Mouse (Mus musculus) thymus, adult 2 months (tissue): ENCODE results near the gene Pygm. TPM values are rescaled to one million over a fixed set of nuclear protein-coding genes. Genes with fewer than 3 reads are reported as not detected.

Experiments
- DNase-seq: peaks from one replicate; pipeline ENCODE4 v3.0.0; 2021
- H3K27ac ChIP-seq: fragments of 200-500 bp; 2 replicates; pipeline ENCODE4 v1.5.1; 2012; ENCODE audit warnings: low read length, control low read depth; ENCODE audit not compliant: control insufficient read depth, insufficient read depth
- H3K27me3 ChIP-seq: fragments of 200-500 bp; 2 replicates; pipeline ENCODE4 v1.6.1; 2012; ENCODE audit warnings: mild to moderate bottlenecking, low read length, moderate library complexity, mixed read lengths; ENCODE audit not compliant: control insufficient read depth, insufficient read depth
- H3K36me3 ChIP-seq: fragments of 200-500 bp; 2 replicates; pipeline ENCODE4 v1.6.1; 2012; ENCODE audit warnings: mild to moderate bottlenecking, low read length, moderate library complexity; ENCODE audit not compliant: control insufficient read depth, insufficient read depth
- H3K4me1 ChIP-seq: fragments of 200-500 bp; replicated peaks from 2 replicates; pipeline ENCODE4 v1.6.1; 2012; ENCODE audit warnings: low read length; ENCODE audit not compliant: control insufficient read depth, insufficient read depth
- H3K4me3 ChIP-seq: fragments of 200-500 bp; 2 replicates; pipeline ENCODE4 v1.5.1; 2012; ENCODE audit warnings: mild to moderate bottlenecking, low read length, control low read depth, moderate library complexity; ENCODE audit not compliant: control insufficient read depth, insufficient read depth
- CTCF ChIP-seq: fragments of 200-500 bp; IDR thresholded peaks from 2 replicates; pipeline ENCODE4 v1.5.1; 2012; ENCODE audit warnings: mild to moderate bottlenecking, control low read depth, low read length, moderate library complexity, borderline replicate concordance; ENCODE audit not compliant: control insufficient read depth, poor library complexity, insufficient read depth; ENCODE audit errors: extremely low read depth
- POLR2A ChIP-seq: fragments of 200-500 bp; IDR thresholded peaks from 2 replicates; pipeline ENCODE4 v1.6.1; 2012; ENCODE audit warnings: mild to moderate bottlenecking, low read length, control low read depth, moderate library complexity; ENCODE audit not compliant: control insufficient read depth, poor library complexity, insufficient read depth; ENCODE audit errors: extremely low read depth
- WGBS: fragments of 180-500 bp; shearing (Covaris S2); methylation state at CpG from one replicate; pipeline ENCODE4 v1.1.7; 2018; 5-methylcytosine and 5-hydroxymethylcytosine counted together
- polyA plus RNA-seq: library from polyadenylated mRNA; depleted of rRNA; stranded (reverse); fragments of >200 nt; gene quantifications from 2 replicates; pipeline ENCODE4 v1.2.3, GENCODE M21; 2012

Pygm gene
- polyA plus RNA-seq, 1 experiment, result 41.6 TPM

- no peak for TF ChIP-seq CTCF
- TF ChIP-seq POLR2A, result no peak
- Histone ChIP-seq H3K4me3 (no peak overlapping the region; the same call in 1 of the 2 replicates), H3K27ac (no peak overlapping the region), H3K4me1 (peaks cover 43% of the 10 kb centered on the region), H3K36me3 (peaks cover 24% of the 10 kb centered on the region), H3K27me3 (no peaks in the 10 kb centered on the region)
- no peak for DNase-seq
- 80% methylated on average over 5 of the region's 5 CpGs for WGBS
These were observed 40.2 kb upstream of the Pygm start for GRCm38 (mm10) chr19:6343996-6344395.

GRCm38 (mm10) chr19:6346023-6346422 is 38.2 kb upstream of the Pygm start:
- WGBS, result 97% methylated on average over 5 of the region's 5 CpGs
- Histone ChIP-seq H3K27ac (no peak overlapping the region), H3K36me3 (peaks cover 27% of the 10 kb centered on the region), H3K4me3 (no peak overlapping the region), H3K4me1 (peaks cover 34% of the 10 kb centered on the region), H3K27me3 (no peaks in the 10 kb centered on the region)
- TF ChIP-seq POLR2A, result no peak
- TF ChIP-seq CTCF, result no peak
- DNase-seq, result no peak

GRCm38 (mm10) chr19:6346661-6347060 is 37.5 kb upstream of the Pygm start:
- Histone ChIP-seq H3K4me3 (no peak overlapping the region), H3K27ac (no peak overlapping the region), H3K36me3 (peaks cover 27% of the 10 kb centered on the region), H3K27me3 (no peaks in the 10 kb centered on the region), H3K4me1 (peaks cover 34% of the 10 kb centered on the region)
- 94% methylated on average over 10 of the region's 10 CpGs for WGBS
- TF ChIP-seq CTCF (no peak), POLR2A (no peak)
- no peak for DNase-seq

- Histone ChIP-seq H3K36me3 (peaks cover 36% of the 10 kb centered on the region), H3K27me3 (no peaks in the 10 kb centered on the region), H3K4me1 (peaks cover 26% of the 10 kb centered on the region), H3K27ac (no peak overlapping the region), H3K4me3 (no peak overlapping the region)
- TF ChIP-seq POLR2A, result no peak
- no peak for TF ChIP-seq CTCF
- DNase-seq, result no peak
- WGBS, result 94% methylated on average over 4 of the region's 4 CpGs
These were observed 36.6 kb upstream of the Pygm start for GRCm38 (mm10) chr19:6347615-6348014.

- DNase-seq, result no peak
- WGBS, result 58% methylated on average over 9 of the region's 9 CpGs
- Histone ChIP-seq H3K27me3 (no peaks in the 10 kb centered on the region), H3K36me3 (peaks cover 47% of the 10 kb centered on the region), H3K27ac (no peak overlapping the region), H3K4me3 (no peak overlapping the region), H3K4me1 (peaks cover 16% of the 10 kb centered on the region)
- TF ChIP-seq POLR2A (no peak), CTCF (no peak)
These were observed 35.5 kb upstream of the Pygm start for GRCm38 (mm10) chr19:6348717-6349116.

- H3K4me3 ChIP-seq, result no peak overlapping the region
- no peaks in the 10 kb centered on the region for H3K27me3 ChIP-seq
- no peak for DNase-seq
- H3K4me1 ChIP-seq, result peaks cover 12% of the 10 kb centered on the region
- TF ChIP-seq POLR2A (no peak), CTCF (no peak)
- WGBS, result 34% methylated on average over 14 of the region's 14 CpGs
- peaks cover 53% of the 10 kb centered on the region for H3K36me3 ChIP-seq
- H3K27ac ChIP-seq, result peak overlapping the region; percentile 17; the same call in 1 of the 2 replicates
These were observed 34.8 kb upstream of the Pygm start for GRCm38 (mm10) chr19:6349215-6349983.

GRCm38 (mm10) chr19:6351431-6352106 is 32.6 kb upstream of the Pygm start:
- 75% methylated on average over 14 of the region's 14 CpGs for WGBS
- TF ChIP-seq CTCF (no peak), POLR2A (no peak)
- H3K36me3 ChIP-seq, result peaks cover 40% of the 10 kb centered on the region
- H3K4me3 ChIP-seq, result no peak overlapping the region
- H3K27me3 ChIP-seq, result no peaks in the 10 kb centered on the region
- DNase-seq, result no peak
- no peak overlapping the region for H3K27ac ChIP-seq
- H3K4me1 ChIP-seq, result peaks cover 12% of the 10 kb centered on the region
